Mouse (Mus musculus): ENCODE data around the gene Nckap5l. TPM values are rescaled to one million over a fixed set of nuclear protein-coding genes. Genes with fewer than 3 reads are reported as not detected.

Nckap5l gene
- 11.6 and 18.6 TPM in 2 replicates for polyA plus RNA-seq (2011; ENCODE audit: insufficient read length, low read depth, missing spikeins)

GRCm38 (mm10) chr15:99457606-99458401, at the start of gene Nckap5l:
TSS of gene Nckap5l (minus strand) at chr15:99457748.
- H3K27ac ChIP-seq (ENCODE audit: insufficient read depth, low read length), result peak within 1 kb of the TSS; percentile 55
- H3K4me3 ChIP-seq (ENCODE audit: insufficient read depth, low read length), result peak within 1 kb of the TSS; percentile 82
- H3K4me1 ChIP-seq (ENCODE audit: control insufficient read depth, insufficient read depth, low read length), result 0 out of 2 replicates have a peak, but pooled peaks cover 2% of the 10 kb centered on the region
- TF ChIP-seq POLR2A (IDR thresholded peaks at IDR 0.05; ENCODE audit: low read depth, low read length) (peak; percentile 75), CTCF (IDR thresholded peaks at IDR 0.05; ENCODE audit: borderline replicate concordance, insufficient read depth, low read length) (no peak)

GRCm38 (mm10) chr15:99505324-99506095, 48.0 kb upstream of the Nckap5l start:
- no peak overlapping the region for H3K27ac ChIP-seq (ENCODE audit: insufficient read depth, low read length)
- peaks cover 12% of the 10 kb centered on the region for H3K4me1 ChIP-seq (ENCODE audit: control insufficient read depth, insufficient read depth, low read length)
- TF ChIP-seq CTCF (IDR thresholded peaks at IDR 0.05; ENCODE audit: borderline replicate concordance, insufficient read depth, low read length) (no peak), POLR2A (IDR thresholded peaks at IDR 0.05; ENCODE audit: low read depth, low read length) (no peak)
- no peak overlapping the region for H3K4me3 ChIP-seq (ENCODE audit: insufficient read depth, low read length)

GRCm38 (mm10) chr15:99503256-99503655, 45.7 kb upstream of the Nckap5l start:
- Histone ChIP-seq H3K27ac (ENCODE audit: insufficient read depth, low read length) (no peak overlapping the region), H3K4me3 (ENCODE audit: insufficient read depth, low read length) (no peak overlapping the region), H3K4me1 (ENCODE audit: control insufficient read depth, insufficient read depth, low read length) (peaks cover 12% of the 10 kb centered on the region)
- TF ChIP-seq CTCF (IDR thresholded peaks at IDR 0.05; ENCODE audit: borderline replicate concordance, insufficient read depth, low read length) (no peak), POLR2A (IDR thresholded peaks at IDR 0.05; ENCODE audit: low read depth, low read length) (no peak)

- H3K4me3 ChIP-seq (ENCODE audit: insufficient read depth, low read length), result no peak overlapping the region
- peaks cover 12% of the 10 kb centered on the region for H3K4me1 ChIP-seq (ENCODE audit: control insufficient read depth, insufficient read depth, low read length)
- TF ChIP-seq CTCF (IDR thresholded peaks at IDR 0.05; ENCODE audit: borderline replicate concordance, insufficient read depth, low read length) (no peak), POLR2A (IDR thresholded peaks at IDR 0.05; ENCODE audit: low read depth, low read length) (no peak)
- H3K27ac ChIP-seq (ENCODE audit: insufficient read depth, low read length), result peak overlapping the region; percentile 20; the same call in 1 of the 2 replicates
Observed at GRCm38 (mm10) chr15:99502311-99502831, 44.8 kb upstream of the Nckap5l start.

- Histone ChIP-seq H3K4me3 (ENCODE audit: insufficient read depth, low read length) (no peak overlapping the region), H3K27ac (ENCODE audit: insufficient read depth, low read length) (peak overlapping the region; percentile 20; the same call in 1 of the 2 replicates), H3K4me1 (ENCODE audit: control insufficient read depth, insufficient read depth, low read length) (peaks cover 12% of the 10 kb centered on the region)
- TF ChIP-seq POLR2A (IDR thresholded peaks at IDR 0.05; ENCODE audit: low read depth, low read length), result no peak
- TF ChIP-seq CTCF (IDR thresholded peaks at IDR 0.05; ENCODE audit: borderline replicate concordance, insufficient read depth, low read length), result no peak
Observed at GRCm38 (mm10) chr15:99501292-99502260, 44.0 kb upstream of the Nckap5l start.

- TF ChIP-seq POLR2A (IDR thresholded peaks at IDR 0.05; ENCODE audit: low read depth, low read length) (no peak), CTCF (IDR thresholded peaks at IDR 0.05; ENCODE audit: borderline replicate concordance, insufficient read depth, low read length) (no peak)
- no peak overlapping the region for H3K27ac ChIP-seq (ENCODE audit: insufficient read depth, low read length)
- H3K4me3 ChIP-seq (ENCODE audit: insufficient read depth, low read length), result no peak overlapping the region
- peaks cover 6% of the 10 kb centered on the region; the same call in 1 of the 2 replicates for H3K4me1 ChIP-seq (ENCODE audit: control insufficient read depth, insufficient read depth, low read length)
Observed at GRCm38 (mm10) chr15:99500320-99500719, 42.8 kb upstream of the Nckap5l start.

GRCm38 (mm10) chr15:99499726-99500125, 42.2 kb upstream of the Nckap5l start:
- TF ChIP-seq POLR2A (IDR thresholded peaks at IDR 0.05; ENCODE audit: low read depth, low read length), result no peak
- TF ChIP-seq CTCF (IDR thresholded peaks at IDR 0.05; ENCODE audit: borderline replicate concordance, insufficient read depth, low read length), result no peak
- H3K4me1 ChIP-seq (ENCODE audit: control insufficient read depth, insufficient read depth, low read length), result peaks cover 3% of the 10 kb centered on the region; the same call in 1 of the 2 replicates
- no peak overlapping the region for H3K4me3 ChIP-seq (ENCODE audit: insufficient read depth, low read length)
- H3K27ac ChIP-seq (ENCODE audit: insufficient read depth, low read length), result no peak overlapping the region

GRCm38 (mm10) chr15:99498781-99499180, 41.2 kb upstream of the Nckap5l start:
- TF ChIP-seq POLR2A (IDR thresholded peaks at IDR 0.05; ENCODE audit: low read depth, low read length) (no peak), CTCF (IDR thresholded peaks at IDR 0.05; ENCODE audit: borderline replicate concordance, insufficient read depth, low read length) (no peak)
- peaks cover 3% of the 10 kb centered on the region; the same call in 1 of the 2 replicates for H3K4me1 ChIP-seq (ENCODE audit: control insufficient read depth, insufficient read depth, low read length)

More at GRCm38 (mm10) chr15:99498781-99499180, 41.2 kb upstream of the Nckap5l start:
- Histone ChIP-seq H3K27ac (ENCODE audit: insufficient read depth, low read length) (no peak overlapping the region), H3K4me3 (ENCODE audit: insufficient read depth, low read length) (no peak overlapping the region)
